Mouse (Mus musculus) heart, embryonic 10.5 days (tissue): ENCODE results near the gene 4930505A04Rik. TPM values are rescaled to one million over a fixed set of nuclear protein-coding genes. Genes with fewer than 3 reads are reported as not detected.
"Not testable (repeated sequence)": the region's sequence is repeated elsewhere in the genome, so short reads cannot be mapped to it uniquely, and the experiment has no call there.

Source experiments
- DNase-seq: peaks from one replicate; pipeline ENCODE4 v3.0.0-alpha.2; 2017; ENCODE audit warnings: low spot score
- H3K27ac ChIP-seq: fragments of 300-500 bp; sonication (generic); 2 replicates; pipeline ENCODE4 v1.5.1; 2016; ENCODE audit warnings: mild to moderate bottlenecking
- H3K27me3 ChIP-seq: fragments of 300-500 bp; sonication (generic); 2 replicates; pipeline ENCODE4 v1.6.1; 2016; ENCODE audit warnings: mild to moderate bottlenecking; ENCODE audit not compliant: poor library complexity, insufficient read depth, severe bottlenecking
- H3K36me3 ChIP-seq: fragments of 300-500 bp; sonication (generic); 2 replicates; pipeline ENCODE4 v1.6.1; 2016; ENCODE audit warnings: mild to moderate bottlenecking, moderate library complexity
- H3K4me1 ChIP-seq: fragments of 300-500 bp; sonication (generic); 2 replicates; pipeline ENCODE4 v1.6.1; 2016; ENCODE audit warnings: mild to moderate bottlenecking
- H3K4me3 ChIP-seq: fragments of 300-500 bp; sonication (generic); 2 replicates; pipeline ENCODE4 v1.5.1; 2016; ENCODE audit warnings: mild to moderate bottlenecking, moderate library complexity
- H3K9me3 ChIP-seq: fragments of 300-500 bp; sonication (generic); 2 replicates; pipeline ENCODE4 v1.6.1; 2016; ENCODE audit warnings: mild to moderate bottlenecking, moderate library complexity
- WGBS: fragments of 180-500 bp; shearing (Covaris S2); methylation state at CpG from one replicate; pipeline ENCODE4 v1.1.7; 2016; 5-methylcytosine and 5-hydroxymethylcytosine counted together
- polyA plus RNA-seq: library from polyadenylated mRNA; unstranded; fragments of >200 nt; fragmentation: Nextera tagmentation; extraction: Ambion mirVana; gene quantifications from 2 replicates; pipeline ENCODE4 v1.2.1, GENCODE M21; 2016

4930505A04Rik gene
- polyA plus RNA-seq, 1 experiment from 2014 or later = 0.15 TPM

DNA sequence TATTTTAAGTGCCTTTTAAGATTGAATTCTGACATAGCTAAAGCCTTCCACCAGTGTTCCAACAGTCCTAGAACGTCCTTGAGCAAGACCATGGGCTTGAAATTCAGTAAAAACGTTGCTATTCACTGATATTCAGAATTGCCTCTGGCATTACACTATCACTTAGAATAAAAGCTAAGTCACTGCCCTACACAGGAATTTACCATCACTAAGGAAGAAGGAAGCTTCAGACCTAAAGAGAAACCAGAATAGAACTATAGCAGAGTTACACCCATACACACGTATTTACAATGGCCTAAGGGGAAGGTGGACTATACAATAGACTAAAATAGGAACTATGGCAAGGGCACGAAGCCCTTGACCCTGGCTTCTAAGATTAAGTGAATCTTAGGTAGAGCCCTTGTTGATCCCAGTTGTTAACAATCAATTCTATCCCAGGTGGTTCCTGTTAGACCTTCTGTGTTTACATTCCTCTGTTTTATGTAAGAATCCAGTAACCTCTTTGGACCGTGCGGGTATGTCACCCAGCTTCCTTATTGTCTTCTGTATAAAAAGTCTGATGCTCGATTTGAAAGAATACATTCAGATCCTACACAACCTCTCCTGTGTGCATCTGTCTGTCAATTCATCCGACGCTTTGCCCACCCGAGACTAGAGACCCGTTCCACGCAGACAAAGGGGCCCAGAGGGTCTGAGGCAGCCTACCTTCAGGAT, 27.3 kb downstream of the 4930505A04Rik start:
- DNase-seq, H3K9me3 ChIP-seq, H3K36me3 ChIP-seq, H3K4me3 ChIP-seq, H3K4me1 ChIP-seq, H3K27me3 ChIP-seq, H3K27ac ChIP-seq: not testable (repeated sequence)
- whole genome bisulfite sequencing = 83% methylated on average over 12 of the region's 12 CpGs

DNA sequence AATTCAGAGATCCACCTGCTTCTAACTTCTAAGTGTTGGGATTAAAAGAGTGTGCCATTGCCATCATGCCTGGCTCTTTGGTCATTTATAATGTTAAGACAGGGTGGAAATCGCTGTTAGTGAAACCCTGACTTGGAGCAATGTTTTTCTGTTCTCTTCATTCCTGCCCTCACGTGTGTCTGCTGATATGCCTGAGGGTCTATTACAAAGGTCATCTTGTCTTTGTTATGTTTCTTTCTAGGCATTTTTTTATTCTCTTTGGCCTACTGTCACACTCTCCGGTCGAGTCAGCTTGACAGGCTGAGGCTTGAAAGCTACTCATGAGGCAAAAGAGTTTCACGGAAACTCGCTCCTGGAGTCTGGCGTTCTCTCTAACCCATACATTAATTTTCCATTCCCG, 27.9 kb downstream of the 4930505A04Rik start:
- H3K27ac ChIP-seq = no peak overlapping the region
- H3K9me3 ChIP-seq = no peaks in the 10 kb centered on the region
- no peaks in the 10 kb centered on the region for H3K4me1 ChIP-seq
- no peaks in the 10 kb centered on the region for H3K36me3 ChIP-seq
- H3K4me3 ChIP-seq = no peak overlapping the region
- WGBS = 83% methylated on average over 8 of the region's 8 CpGs
- H3K27me3 ChIP-seq = no peaks in the 10 kb centered on the region
- no peak for DNase-seq

DNA sequence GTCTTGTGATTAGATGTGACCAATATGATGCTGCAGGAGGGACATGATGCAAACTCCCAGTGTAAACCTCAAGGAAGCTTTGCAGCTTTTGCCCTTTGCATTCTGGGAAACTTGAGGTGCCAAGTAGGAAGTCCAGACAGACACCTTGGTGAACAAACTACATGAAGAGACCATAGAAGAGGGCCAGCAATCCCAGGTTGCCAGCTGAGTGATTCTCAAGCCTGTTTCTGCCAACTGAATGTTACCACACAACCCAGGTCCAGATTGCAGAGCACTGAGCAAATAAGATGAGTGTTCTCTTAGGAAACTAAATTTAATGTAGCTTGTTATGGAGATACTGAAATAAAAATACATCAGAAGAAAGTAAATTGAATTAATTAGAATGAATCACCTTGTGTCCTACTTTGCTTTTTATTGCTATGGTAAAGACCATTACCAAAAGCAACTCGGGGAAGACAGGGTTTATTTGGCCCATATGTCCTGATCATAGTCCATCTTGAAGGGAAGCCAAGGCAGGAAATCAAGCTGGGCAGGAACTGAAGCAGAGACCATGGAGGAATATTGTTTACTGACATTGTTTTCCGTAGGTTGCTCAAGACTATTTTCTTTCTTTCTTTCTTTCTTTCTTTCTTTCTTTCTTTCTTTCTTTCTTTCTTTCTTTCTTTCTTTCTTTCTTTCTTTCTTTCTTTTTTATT, 38.2 kb downstream of the 4930505A04Rik start:
- Histone ChIP-seq H3K4me1 (no peaks in the 10 kb centered on the region), H3K4me3 (no peak overlapping the region), H3K9me3 (no peaks in the 10 kb centered on the region), H3K27me3 (no peaks in the 10 kb centered on the region), H3K27ac (no peak overlapping the region), H3K36me3 (no peaks in the 10 kb centered on the region)
- WGBS = 84% methylated on average over 2 of the region's 2 CpGs
- DNase-seq = no peak

DNA sequence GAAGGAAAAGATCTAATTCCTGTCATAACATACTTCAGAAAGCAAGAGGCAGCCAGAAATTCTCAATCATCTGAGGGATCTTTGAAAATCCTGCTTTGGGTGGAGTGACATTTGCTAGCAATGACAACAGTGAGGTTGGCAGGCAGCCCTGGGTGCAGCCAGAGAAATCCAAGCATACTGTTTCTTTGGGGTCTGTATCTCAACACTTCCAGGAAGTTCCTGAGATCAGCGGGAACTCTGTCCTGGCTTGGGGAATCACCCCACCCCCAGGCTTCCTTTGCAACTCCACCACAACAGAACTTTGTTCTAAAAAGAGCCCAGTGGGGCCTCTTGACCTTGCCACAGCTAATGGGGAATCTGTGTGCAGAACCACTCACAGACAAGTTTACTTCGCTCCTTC, 66.0 kb downstream of the 4930505A04Rik start:
- Histone ChIP-seq H3K4me3 (no peak overlapping the region), H3K27ac (peak overlapping the region; percentile 69), H3K9me3 (no peaks in the 10 kb centered on the region), H3K36me3 (no peaks in the 10 kb centered on the region), H3K4me1 (peaks cover 12% of the 10 kb centered on the region), H3K27me3 (no peaks in the 10 kb centered on the region)
- WGBS = 24% methylated on average over 2 of the region's 2 CpGs
- no peak for DNase-seq

DNA sequence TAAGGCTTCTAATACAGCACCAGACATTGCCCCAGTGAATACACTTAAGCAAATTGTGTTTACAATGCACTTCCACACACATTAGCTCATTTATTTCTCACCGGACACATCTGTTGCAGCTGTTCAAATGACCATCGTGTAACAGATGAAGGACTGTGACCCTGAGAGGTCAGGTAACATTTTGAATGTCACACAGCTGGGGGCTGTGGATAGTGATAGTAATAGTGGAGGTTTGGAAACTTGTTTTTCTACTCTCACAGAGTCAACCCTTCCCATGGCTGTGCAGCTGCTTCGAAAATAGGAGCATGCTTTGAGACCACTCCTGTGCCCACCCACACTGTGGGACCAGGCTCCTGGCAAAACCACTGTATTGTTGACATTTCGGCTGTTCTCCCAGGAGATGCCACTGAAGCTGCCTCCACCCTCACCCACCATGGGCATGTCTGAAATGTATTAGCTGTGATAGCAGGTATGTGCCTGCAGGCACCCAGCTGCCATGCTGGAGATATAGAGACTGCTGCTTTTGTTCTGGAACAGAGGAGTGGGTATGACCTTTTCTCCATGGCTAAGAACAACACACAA, 66.9 kb downstream of the 4930505A04Rik start:
- no peak for DNase-seq
- Histone ChIP-seq H3K27ac (peak overlapping the region; percentile 69; the same call in 1 of the 2 replicates), H3K4me1 (peaks cover 12% of the 10 kb centered on the region), H3K27me3 (no peaks in the 10 kb centered on the region), H3K9me3 (no peaks in the 10 kb centered on the region), H3K36me3 (no peaks in the 10 kb centered on the region), H3K4me3 (no peak overlapping the region)
- WGBS = 73% methylated on average over 4 of the region's 4 CpGs

DNA sequence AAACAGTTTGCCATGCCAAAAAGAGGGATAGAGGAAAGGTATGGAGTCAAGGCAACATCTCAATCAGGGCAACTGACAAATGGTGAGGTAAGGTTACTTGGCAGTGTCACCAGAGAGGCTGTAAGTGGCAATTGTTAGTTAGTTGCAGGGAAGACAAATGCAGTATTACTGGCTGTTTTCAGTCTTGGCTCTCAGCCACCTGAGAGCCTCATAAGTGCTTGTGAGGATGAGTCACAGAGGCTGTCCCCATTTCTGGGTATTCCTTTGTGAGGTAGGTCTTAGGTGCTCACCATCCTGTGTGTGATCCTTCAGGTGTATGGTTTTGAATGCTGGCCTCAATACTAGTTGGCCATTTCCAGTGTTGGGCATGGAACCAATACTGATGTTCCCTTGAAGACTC, 77.3 kb downstream of the 4930505A04Rik start:
- Histone ChIP-seq H3K4me1 (no peaks in the 10 kb centered on the region), H3K4me3 (no peak overlapping the region)

DNA sequence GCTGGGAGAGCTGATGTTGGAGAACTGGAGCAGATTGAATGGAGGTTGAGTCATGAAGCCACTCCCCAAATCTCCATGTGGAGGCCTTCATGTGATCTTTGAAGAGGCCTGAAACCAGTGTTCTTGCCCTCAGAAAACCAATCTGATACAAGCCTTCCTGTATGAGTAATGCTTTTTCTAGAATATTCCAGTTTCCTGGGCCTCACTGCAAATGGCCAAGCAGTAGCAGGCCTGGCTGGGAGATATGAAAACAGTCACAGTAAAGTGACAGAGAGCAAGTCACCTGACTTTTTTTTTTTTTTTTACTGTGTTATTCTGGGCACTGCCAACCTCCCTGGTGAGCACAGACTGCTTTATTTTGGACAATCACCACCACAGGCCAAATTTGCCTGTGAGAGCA, 88.6 kb downstream of the 4930505A04Rik start:
- Histone ChIP-seq H3K27me3 (no peaks in the 10 kb centered on the region), H3K27ac (no peak overlapping the region), H3K36me3 (no peaks in the 10 kb centered on the region), H3K4me3 (no peak overlapping the region), H3K9me3 (no peaks in the 10 kb centered on the region), H3K4me1 (no peaks in the 10 kb centered on the region)
- DNase-seq = no peak

More for the DNA sequence above, 77.3 kb downstream of the 4930505A04Rik start:
- Histone ChIP-seq H3K9me3 (no peaks in the 10 kb centered on the region), H3K27me3 (no peaks in the 10 kb centered on the region), H3K27ac (no peak overlapping the region), H3K36me3 (no peaks in the 10 kb centered on the region)
- DNase-seq = no peak

Other genes with a start within 250 kb of the 4930505A04Rik start
- gene Sptbn1, start 203.7 kb downstream of the 4930505A04Rik start, polyA plus RNA-seq = 115 and 137 TPM in 2 replicates
- 12.2 and 19.8 TPM in 2 replicates for gene Acyp2, start 177.8 kb upstream of the 4930505A04Rik start, polyA plus RNA-seq